Mouse (Mus musculus): Measurements from ENCODE around the gene Ifnab. TPM values are rescaled to one million over a fixed set of nuclear protein-coding genes. Genes with fewer than 3 reads are reported as not detected.

Ifnab gene
- total RNA-seq (2023): not detected

DNA sequence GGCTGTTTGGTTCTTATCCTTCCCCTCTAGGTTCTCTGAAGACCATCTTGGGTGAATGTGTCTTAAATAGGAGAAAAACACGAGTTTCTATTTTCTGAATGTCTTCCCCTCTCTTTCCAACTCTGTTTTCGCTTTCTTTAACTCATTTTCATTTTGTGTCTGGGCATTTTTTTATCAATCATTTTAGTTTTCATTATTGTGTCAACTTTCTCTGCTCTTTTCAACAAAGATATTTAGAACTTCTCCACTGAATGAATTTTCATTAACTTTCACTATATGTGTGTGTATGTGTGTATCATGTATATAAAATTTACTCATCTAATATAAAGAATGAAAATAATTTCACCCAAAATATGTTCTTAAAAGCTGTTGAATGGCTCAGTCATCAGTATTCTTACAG lies at the start of gene Ifnab:
Gene Ifnab, minus strand, starts transcription at position 101 of the 400 bp plus-strand sequence.

DNA sequence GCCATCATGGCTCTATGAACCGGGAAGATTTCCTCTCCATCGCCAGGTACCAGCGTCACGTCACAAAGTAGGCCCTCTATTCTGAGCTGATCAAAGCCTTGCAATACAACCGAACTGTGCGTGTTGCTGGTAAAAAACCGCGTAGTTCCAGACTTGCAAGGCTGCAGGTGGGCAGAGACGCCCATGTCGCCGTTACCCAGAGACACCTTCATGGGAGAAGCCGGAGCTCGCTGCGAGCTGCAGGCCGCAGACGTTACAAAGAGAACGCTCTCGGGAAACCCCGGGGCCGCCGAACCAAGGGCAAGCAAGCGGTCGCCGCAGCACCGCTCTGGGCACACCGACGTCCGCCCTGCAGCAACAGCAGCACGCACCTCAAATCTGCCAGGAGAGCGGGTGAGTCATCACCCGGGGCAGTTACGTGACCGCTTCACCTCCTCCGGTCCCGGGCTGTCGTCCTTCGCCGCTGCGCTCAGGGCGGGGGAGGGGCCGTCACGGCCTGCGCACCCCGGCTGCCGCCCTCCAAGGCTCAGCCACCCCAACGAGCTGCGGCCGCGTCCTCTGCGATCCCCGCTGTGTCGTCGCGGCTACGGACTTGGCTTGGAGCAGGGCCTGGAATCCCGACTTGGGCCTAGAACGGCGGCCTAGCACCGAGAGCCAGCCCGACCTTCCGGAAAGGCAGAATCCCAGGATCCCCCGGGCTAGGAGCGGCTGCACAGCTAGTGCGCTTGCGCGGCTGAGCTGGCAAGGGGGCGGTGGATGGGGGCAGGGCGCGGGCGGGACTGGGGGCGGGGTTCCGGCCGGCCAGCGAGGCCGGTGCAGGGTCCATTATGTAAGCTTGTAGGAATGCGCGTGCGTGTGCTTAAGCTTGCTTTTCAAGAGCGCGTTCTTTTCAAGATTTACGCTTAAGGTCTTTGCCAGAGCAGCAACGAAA lies 30.9 kb upstream of the Ifnab start, which contains the start of the genes Gm26566 and Klhl9:
Gene Gm26566, plus strand, starts transcription at position 15 of the 931 bp plus-strand sequence.
Gene Klhl9, minus strand, starts transcription at position 675 of the 931 bp plus-strand sequence.

DNA sequence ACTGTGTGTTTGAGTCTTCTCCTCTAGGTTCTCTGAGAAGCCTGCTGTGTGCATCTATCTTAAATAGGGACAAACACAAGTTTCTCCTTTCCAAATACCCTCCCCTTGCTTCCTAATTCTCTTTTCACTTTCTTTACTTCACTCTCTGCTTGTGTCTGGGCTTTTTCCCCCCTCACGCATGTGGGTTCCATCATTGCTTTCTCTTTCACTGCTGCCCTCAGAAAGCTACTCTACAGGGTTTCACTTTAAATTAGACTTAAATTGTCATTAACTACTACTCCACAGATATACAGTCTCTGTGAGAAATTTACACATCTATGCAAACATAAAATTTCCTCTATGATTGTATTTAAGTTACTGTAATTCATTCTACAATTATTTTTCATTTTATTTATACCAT lies 7.3 kb downstream of the Ifnab start, which contains the start of gene Ifna2:
Gene Ifna2, minus strand, starts transcription at position 101 of the 400 bp plus-strand sequence.

DNA sequence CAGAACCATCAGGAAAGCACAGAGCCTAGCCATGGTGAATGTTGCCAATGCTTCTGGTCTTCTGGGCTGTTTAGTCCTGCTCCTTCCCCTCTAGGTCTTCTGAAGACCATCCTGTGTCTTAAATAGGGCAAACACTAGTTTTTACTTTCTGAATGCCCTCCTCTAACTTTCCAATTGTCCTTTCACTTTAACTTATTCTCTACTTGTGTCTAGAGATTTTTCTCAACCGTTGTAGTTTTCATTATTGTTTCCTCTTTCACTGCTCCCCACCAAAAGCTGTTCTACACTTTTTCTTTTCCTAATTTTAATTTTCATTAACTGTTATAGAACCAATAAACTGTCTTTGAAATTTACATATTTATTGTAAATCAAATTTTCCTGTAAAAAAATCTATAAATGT lies 14.3 kb downstream of the Ifnab start, which contains the start of gene Ifna16:
Gene Ifna16, minus strand, starts transcription at position 101 of the 400 bp plus-strand sequence.

DNA sequence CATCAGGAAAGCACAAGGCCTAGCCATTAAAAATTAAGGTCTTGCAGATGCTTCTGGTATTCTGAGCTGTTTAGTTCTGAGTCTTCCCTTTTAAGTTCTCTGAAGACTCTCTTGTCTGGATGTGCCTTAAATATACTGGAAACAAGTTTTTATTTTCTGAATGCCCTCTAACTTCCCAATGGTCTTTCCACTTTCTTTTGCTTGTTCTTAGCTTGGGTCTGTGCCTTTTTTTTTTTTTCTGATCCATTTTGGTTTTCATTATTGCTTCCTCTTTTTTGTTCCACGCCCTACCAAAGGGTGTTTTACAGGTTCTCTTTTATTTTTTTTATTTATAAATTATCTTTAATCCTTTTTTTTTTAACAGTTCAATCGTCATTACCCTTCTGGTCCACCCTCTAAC lies 46.8 kb downstream of the Ifnab start, which contains the start of gene Ifna13:
Gene Ifna13, minus strand, starts transcription at position 101 of the 400 bp plus-strand sequence.

Other genes starting within 250 kb of the Ifnab start
- not detected for gene Ifnb1, start 168.6 kb downstream of the Ifnab start, total RNA-seq (2023)
- gene Ifna15, start 133.1 kb downstream of the Ifnab start, total RNA-seq (2023): not detected
- gene Ifna14, start 119.6 kb downstream of the Ifnab start, total RNA-seq (2023): not detected
- not detected for gene Ifna9, start 99.0 kb downstream of the Ifnab start, total RNA-seq (2023)
- not detected for gene Ifna12, start 88.0 kb downstream of the Ifnab start, total RNA-seq (2023)
- gene C87499, start 56.9 kb downstream of the Ifnab start, total RNA-seq (2023): not detected
- gene Ifna13, start 46.9 kb downstream of the Ifnab start, total RNA-seq (2023): not detected
- gene Ifna16, start 14.4 kb downstream of the Ifnab start, total RNA-seq (2023): not detected
- gene Ifna2, start 7.4 kb downstream of the Ifnab start, total RNA-seq (2023): not detected
- gene Gm26566, start 30.4 kb upstream of the Ifnab start, total RNA-seq (2023): under 1 TPM in 1 of 2 experiments, not detected in 1; 0.40 TPM
- 10 to 100 TPM; 51.0 to 52.2 TPM for gene Klhl9, start 31.1 kb upstream of the Ifnab start, total RNA-seq (2023)
- gene Gm13271, start 63.5 kb upstream of the Ifnab start, total RNA-seq (2023): not detected
- not detected for gene Gm13283, start 68.8 kb upstream of the Ifnab start, total RNA-seq (2023)
- gene Gm13290, start 82.5 kb upstream of the Ifnab start, total RNA-seq (2023): not detected
- gene Gm13289, start 85.6 kb upstream of the Ifnab start, total RNA-seq (2023): not detected
- gene Gm13272, start 88.5 kb upstream of the Ifnab start, total RNA-seq (2023): not detected
- under 1 TPM in 1 of 2 experiments, not detected in 1; 0.70 TPM for gene Ifnz, start 90.8 kb upstream of the Ifnab start, total RNA-seq (2023)
- not detected for gene Gm13276, start 94.3 kb upstream of the Ifnab start, total RNA-seq (2023)
- gene Gm13277, start 97.3 kb upstream of the Ifnab start, total RNA-seq (2023): not detected
- gene Gm13278, start 100.2 kb upstream of the Ifnab start, total RNA-seq (2023): not detected
- not detected for gene Gm13275, start 103.1 kb upstream of the Ifnab start, total RNA-seq (2023)
- gene Gm13279, start 106.0 kb upstream of the Ifnab start, total RNA-seq (2023): not detected
- gene Gm13285, start 108.3 kb upstream of the Ifnab start, total RNA-seq (2023): under 1 TPM in 1 of 2 experiments, not detected in 1; 0.29 TPM
- not detected for gene Gm13287, start 111.9 kb upstream of the Ifnab start, total RNA-seq (2023)
- gene Gm13288, start 114.2 kb upstream of the Ifnab start, total RNA-seq (2023): not detected
- not detected for gene Ifna7, start 124.9 kb upstream of the Ifnab start, total RNA-seq (2023)
- not detected for gene Ifna11, start 128.6 kb upstream of the Ifnab start, total RNA-seq (2023)
- not detected for gene Ifna6, start 136.1 kb upstream of the Ifnab start, total RNA-seq (2023)
- gene Ifna5, start 144.2 kb upstream of the Ifnab start, total RNA-seq (2023): not detected
- not detected for gene Ifna4, start 150.5 kb upstream of the Ifnab start, total RNA-seq (2023)
- gene Ifna1, start 158.7 kb upstream of the Ifnab start, total RNA-seq (2023): not detected
- not detected for gene Ifne, start 188.8 kb upstream of the Ifnab start, total RNA-seq (2023)

All from neutrophil, adult 83 days (primary cell).